Comparison of ENCODE assay signal across 10 mouse cellular contexts in genomic region chr4:148859415-148859814, GRCm38 (mm10). TPM values are rescaled to one million over a fixed set of nuclear protein-coding genes. Genes with fewer than 3 reads are reported as not detected.
DNase-seq lines count a peak whose midpoint lies in the region; ATAC-seq and TF ChIP-seq lines count a peak whose summit lies in the region.
"Had no signal": no experiment of that assay in that cellular context is flagged by ENCODE, and none has a peak within 500 bp of the region (broad histone marks: within the 10 kb centered on the region; RNA-seq: fewer than 3 reads in every experiment).

No protein-coding gene starts in this region.

- 58% methylated on average over 7 of the region's 7 CpGs for WGBS in kidney, embryonic 15.5 days
- 49% methylated on average over 7 of the region's 7 CpGs for WGBS in embryonic facial prominence, embryonic 15.5 days
- WGBS in intestine, embryonic 14.5 days, result 57% methylated on average over 7 of the region's 7 CpGs
- WGBS in midbrain, postnatal 0 days, result 40% methylated on average over 7 of the region's 7 CpGs

- no peak overlapping the region for H3K27ac ChIP-seq in kidney, embryonic 15.5 days
- no peak overlapping the region for H3K27ac ChIP-seq in embryonic facial prominence, embryonic 15.5 days (replicated peaks)
- no peak overlapping the region for H3K27ac ChIP-seq in intestine, embryonic 14.5 days (ENCODE audit: low read depth)
- no peak overlapping the region for H3K27ac ChIP-seq in midbrain, postnatal 0 days (ENCODE audit: low read depth, low read length)

- H3K36me3 ChIP-seq in kidney, embryonic 15.5 days, result no peaks in the 10 kb centered on the region
- H3K36me3 ChIP-seq in embryonic facial prominence, embryonic 15.5 days, result no peaks in the 10 kb centered on the region
- no peaks in the 10 kb centered on the region for H3K36me3 ChIP-seq in intestine, embryonic 14.5 days (ENCODE audit: control insufficient read depth, insufficient read depth, low read length)
- no peaks in the 10 kb centered on the region for H3K36me3 ChIP-seq in midbrain, postnatal 0 days (ENCODE audit: insufficient read depth, low read length)

- DNase-seq in kidney, adult 8-10 months, result no peak
- no peak for DNase-seq in intestine, embryonic 14.5 days (ENCODE audit: low spot score)
- no peak for DNase-seq in midbrain, postnatal 0 days (ENCODE audit: low spot score)
- no peak for DNase-seq in retina, embryonic 14.5 days (ENCODE audit: low spot score)
- no peak for DNase-seq in right cerebral cortex, postnatal 36 days (ENCODE audit: low spot score in 2 of 2)
- DNase-seq in layer of hippocampus, postnatal 25 days (ENCODE audit: extremely low spot score in 1 of 2, low spot score in 1 of 2), result no peak
- DNase-seq: adrenal gland, adult 2 months; thymus, adult 2 months had no signal

- H3K4me1 ChIP-seq in kidney, embryonic 15.5 days, result peaks cover 36% of the 10 kb centered on the region
- H3K4me1 ChIP-seq in embryonic facial prominence, embryonic 15.5 days, result peaks cover 25% of the 10 kb centered on the region
- H3K4me1 ChIP-seq in intestine, embryonic 14.5 days (replicated peaks; ENCODE audit: control insufficient read depth, insufficient read depth, low read length), result peaks cover 11% of the 10 kb centered on the region
- peaks cover 3% of the 10 kb centered on the region; the same call in 1 of the 2 replicates for H3K4me1 ChIP-seq in midbrain, postnatal 0 days (ENCODE audit: insufficient read depth, low read length)

- H3K9me3 ChIP-seq in kidney, embryonic 15.5 days (replicated peaks), result no peaks in the 10 kb centered on the region
- no peaks in the 10 kb centered on the region for H3K9me3 ChIP-seq in embryonic facial prominence, embryonic 15.5 days (replicated peaks)
- no peaks in the 10 kb centered on the region for H3K9me3 ChIP-seq in intestine, embryonic 14.5 days (ENCODE audit: control insufficient read depth, low read length)
- H3K9me3 ChIP-seq in midbrain, postnatal 0 days (ENCODE audit: low read length), result no peaks in the 10 kb centered on the region

- peaks cover 39% of the 10 kb centered on the region for H3K27me3 ChIP-seq in kidney, embryonic 15.5 days
- H3K27me3 ChIP-seq in embryonic facial prominence, embryonic 15.5 days, result peaks cover 82% of the 10 kb centered on the region
- peaks cover 5% of the 10 kb centered on the region for H3K27me3 ChIP-seq in intestine, embryonic 14.5 days (replicated peaks; ENCODE audit: control insufficient read depth, insufficient read depth, low read length)
- peaks cover 15% of the 10 kb centered on the region for H3K27me3 ChIP-seq in midbrain, postnatal 0 days (ENCODE audit: insufficient read depth, low read length)

- peak overlapping the region; percentile 60 for H3K4me2 ChIP-seq in kidney, embryonic 15.5 days
- H3K4me2 ChIP-seq in embryonic facial prominence, embryonic 15.5 days (replicated peaks), result peak overlapping the region; percentile 28
- peak overlapping the region; percentile 44 for H3K4me2 ChIP-seq in intestine, embryonic 14.5 days (ENCODE audit: low read length)
- H3K4me2 ChIP-seq in midbrain, postnatal 0 days (ENCODE audit: low read depth, low read length, poor library complexity, severe bottlenecking), result peak overlapping the region; percentile 48

- H3K9ac ChIP-seq in kidney, embryonic 15.5 days, result no peak overlapping the region
- H3K9ac ChIP-seq in embryonic facial prominence, embryonic 15.5 days, result no peak overlapping the region
- H3K9ac ChIP-seq in intestine, embryonic 14.5 days (ENCODE audit: low read length), result peak overlapping the region; percentile 35; the same call in 1 of the 2 replicates
- H3K9ac ChIP-seq in midbrain, postnatal 0 days (replicated peaks; ENCODE audit: low read length, poor library complexity, severe bottlenecking), result no peak overlapping the region

- peak overlapping the region; percentile 34 for H3K4me3 ChIP-seq in kidney, embryonic 15.5 days (replicated peaks)
- H3K4me3 ChIP-seq in embryonic facial prominence, embryonic 15.5 days (replicated peaks), result peak overlapping the region; percentile 23
- H3K4me3 ChIP-seq in intestine, embryonic 14.5 days (ENCODE audit: low read depth, low read length), result peak overlapping the region; percentile 28
- H3K4me3 ChIP-seq in midbrain, postnatal 0 days (ENCODE audit: low read depth, low read length), result peak overlapping the region; percentile 23; the same call in 1 of the 2 replicates

- no peak for TF ChIP-seq CTCF in midbrain, postnatal 0 days (IDR thresholded peaks at IDR 0.05)

- ATAC-seq in kidney, embryonic 15.5 days (replicated peaks; ENCODE audit: low FRiP score), result no peak
- ATAC-seq in embryonic facial prominence, embryonic 15.5 days (ENCODE audit: insufficient number of reproducible peaks, low FRiP score, low TSS enrichment, low read depth), result no peak
- no peak for ATAC-seq in intestine, embryonic 14.5 days (replicated peaks; ENCODE audit: low FRiP score, low TSS enrichment, low read depth)
- ATAC-seq in midbrain, postnatal 0 days (ENCODE audit: low FRiP score), result no peak; the same call in 1 of the 2 replicates

RNA-seq across cellular contexts. Expression of gene Casz1, which starts 55.2 kb away (rescaled TPM):
- polyA plus RNA-seq in kidney, embryonic 15.5 days (2015; fragmentation: Nextera tagmentation; extraction: Ambion mirVana), result 7.1 and 7.3 TPM in 2 replicates
- 10.1 and 11.2 TPM in 2 replicates for polyA plus RNA-seq in embryonic facial prominence, embryonic 15.5 days (2015; fragmentation: Nextera tagmentation; extraction: Ambion mirVana)
- polyA plus RNA-seq in intestine, embryonic 14.5 days (2014; fragmentation: Nextera tagmentation; extraction: Ambion mirVana), result 6.6 and 7.8 TPM in 2 replicates
- 3.7 and 4.0 TPM in 2 replicates for total RNA-seq in midbrain, postnatal 0 days (2014; rRNA removed)
- 2.0 TPM in 2 replicates for polyA plus RNA-seq in midbrain, postnatal 0 days (2015; fragmentation: Nextera tagmentation; extraction: Ambion mirVana)
- under 1 TPM; 0.49 to 0.75 TPM for total RNA-seq in layer of hippocampus, postnatal 25 days (2021)
